Mouse (Mus musculus) lung, adult 2 months (tissue): Measurements from ENCODE around the gene Top1.

Source experiments
- CTCF ChIP-seq: fragments of 200-500 bp; IDR thresholded peaks from 2 replicates; pipeline ENCODE4 v1.5.1; 2011; ENCODE audit warnings: mild to moderate bottlenecking, low read length, control low read depth; ENCODE audit not compliant: insufficient read depth
- POLR2A ChIP-seq: fragments of 200-500 bp; IDR thresholded peaks from 2 replicates; pipeline ENCODE4 v1.6.1; 2011; ENCODE audit warnings: low read depth, mild to moderate bottlenecking, control low read depth, low read length, borderline replicate concordance; ENCODE audit errors: extremely low read depth

- no peak for TF ChIP-seq CTCF
- no peak for TF ChIP-seq POLR2A
Observed at GRCm38 (mm10) chr2:160613186-160613919, 32.3 kb upstream of the Top1 start.
